Mouse (Mus musculus): Measurements from ENCODE around the gene Vmn1r32. TPM values are rescaled to one million over a fixed set of nuclear protein-coding genes. Genes with fewer than 3 reads are reported as not detected.

The Vmn1r32 gene
- polyA plus RNA-seq (2015; fragmentation: Nextera tagmentation; extraction: Ambion mirVana): 0.05 TPM in 1 of 2 replicates, not detected in the other

DNA sequence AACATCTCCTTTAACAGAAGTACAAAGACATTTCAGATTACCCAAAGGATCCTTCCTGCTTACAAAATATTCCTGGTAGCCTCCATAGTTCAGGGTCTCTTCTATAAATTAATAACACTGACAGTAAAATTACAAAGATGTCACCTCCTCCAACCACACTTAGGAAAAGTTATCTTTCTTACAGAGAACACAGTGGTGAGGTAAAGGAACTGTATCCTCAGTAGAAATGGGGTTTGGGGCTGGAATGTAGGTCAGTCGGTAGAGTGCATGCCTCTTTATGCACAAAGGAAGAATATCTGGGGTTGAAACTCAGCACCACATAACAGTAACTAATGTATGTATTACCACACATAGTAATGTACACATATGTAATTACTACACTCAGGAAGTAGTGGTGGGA, at the start of gene Vmn1r32:
Gene Vmn1r32 (minus strand): TSS at position 101 of the 400 bp plus-strand sequence.

DNA sequence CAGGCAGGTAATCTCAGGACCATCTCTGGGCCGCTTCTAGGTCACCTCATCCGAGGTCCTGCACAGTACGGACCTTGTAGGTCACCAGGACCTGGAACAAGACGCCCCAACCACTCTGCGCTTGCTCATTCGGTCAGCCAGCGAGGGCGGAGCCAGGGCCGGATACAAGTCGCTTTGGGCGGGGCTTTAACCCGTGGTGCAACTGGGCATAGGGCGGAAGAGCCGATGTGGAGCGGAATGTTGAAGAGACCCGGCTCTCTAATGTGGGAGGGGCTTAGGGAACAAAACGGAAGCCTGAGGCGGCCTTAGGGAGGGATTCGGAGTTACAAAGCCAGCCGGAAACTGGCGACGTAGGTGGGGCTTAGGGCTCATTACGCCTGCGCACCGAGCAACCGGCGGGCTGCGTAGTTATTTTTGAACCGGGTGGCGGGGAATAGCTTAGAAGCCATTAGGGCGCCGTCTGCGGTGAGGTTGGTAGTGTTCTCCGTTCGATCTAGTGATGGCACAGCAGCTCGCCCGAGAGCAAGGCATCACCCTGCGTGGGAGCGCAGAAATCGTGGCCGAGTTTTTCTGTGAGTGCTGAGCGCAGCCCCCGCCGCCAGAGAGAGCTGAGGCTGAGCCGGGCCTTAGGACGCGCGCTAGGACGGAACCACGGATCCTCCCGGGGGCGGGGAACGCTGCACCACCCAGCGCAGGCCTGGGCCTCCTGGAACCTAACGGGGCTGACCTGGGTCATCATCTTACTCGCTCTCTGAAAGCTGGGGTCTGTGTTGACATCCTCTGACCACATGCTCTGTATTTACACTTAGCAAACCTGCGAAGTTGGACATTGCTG, 24.7 kb downstream of the Vmn1r32 start, which contains the start of gene Mad2l1:
Gene Mad2l1 (plus strand): TSS at position 363 of the 835 bp plus-strand sequence.

Other genes starting within 250 kb of the Vmn1r32 start
- gene Mad2l1, start 24.7 kb downstream of the Vmn1r32 start, polyA plus RNA-seq (2015; fragmentation: Nextera tagmentation; extraction: Ambion mirVana): 26.3 and 39.0 TPM in 2 replicates
- gene Vmn1r33, start 58.2 kb upstream of the Vmn1r32 start, polyA plus RNA-seq (2015; fragmentation: Nextera tagmentation; extraction: Ambion mirVana): not detected in 2 replicates
- gene Vmn1r34, start 83.8 kb upstream of the Vmn1r32 start, polyA plus RNA-seq (2015; fragmentation: Nextera tagmentation; extraction: Ambion mirVana): not detected in 2 replicates
- gene Vmn1r35, start 125.8 kb upstream of the Vmn1r32 start, polyA plus RNA-seq (2015; fragmentation: Nextera tagmentation; extraction: Ambion mirVana): not detected in 2 replicates
- not detected in 2 replicates for gene Vmn1r36, start 159.1 kb upstream of the Vmn1r32 start, polyA plus RNA-seq (2015; fragmentation: Nextera tagmentation; extraction: Ambion mirVana)
- not detected in 2 replicates for gene Vmn1r37, start 169.3 kb upstream of the Vmn1r32 start, polyA plus RNA-seq (2015; fragmentation: Nextera tagmentation; extraction: Ambion mirVana)
- gene Vmn1r38, start 222.5 kb upstream of the Vmn1r32 start, polyA plus RNA-seq (2015; fragmentation: Nextera tagmentation; extraction: Ambion mirVana): not detected in 2 replicates

All from urinary bladder, postnatal 0 days (tissue).